Mouse (Mus musculus) lung, postnatal 0 days (tissue): Measurements from ENCODE around the gene Ablim1.

Source experiments
- CTCF ChIP-seq: IDR thresholded peaks from 2 replicates; pipeline ENCODE4 v1.5.1; 2016; ENCODE audit warnings: antibody characterized with exemption, mild to moderate bottlenecking
- EP300 ChIP-seq: IDR thresholded peaks from 2 replicates; pipeline ENCODE4 v1.6.1; 2016; ENCODE audit warnings: antibody characterized with exemption, mild to moderate bottlenecking, control low read depth

GRCm38 (mm10) chr19:57322491-57322890 lies 7.8 kb upstream of the Ablim1 start:
- TF ChIP-seq CTCF = no peak
- no peak for TF ChIP-seq EP300
